Mouse (Mus musculus): ENCODE results near the gene Sh3gl3. TPM values are rescaled to one million over a fixed set of nuclear protein-coding genes. Genes with fewer than 3 reads are reported as not detected.

Sh3gl3 gene
- total RNA-seq, 2 experiments from 2014 or later = 0.55 to 0.57 TPM

Other genes starting within 250 kb of the Sh3gl3 start
- gene Hdgfl3, start 239.4 kb upstream of the Sh3gl3 start, total RNA-seq (2021) = 1 to 10 TPM; 7.2 to 9.2 TPM
- 1 to 10 TPM; 1.0 to 1.2 TPM for gene Bnc1, start 181.5 kb upstream of the Sh3gl3 start, total RNA-seq (2021)
- gene Adamtsl3, start 161.9 kb downstream of the Sh3gl3 start, total RNA-seq (2021) = 1 to 10 TPM; 6.0 to 6.4 TPM